Mouse (Mus musculus) kidney, embryonic 16.5 days (tissue): Measurements from ENCODE around the gene Snrpg. TPM values are rescaled to one million over a fixed set of nuclear protein-coding genes. Genes with fewer than 3 reads are reported as not detected.
"Not testable (repeated sequence)": the region's sequence is repeated elsewhere in the genome, so short reads cannot be mapped to it uniquely, and the experiment has no call there.

Experiments used
- ATAC-seq: fragments of 200-750 bp; cut with Nextera tagmentation; 2 replicates; pipeline ENCODE4 v1.8.0; 2017; ENCODE audit warnings: moderate TSS enrichment; ENCODE audit not compliant: low FRiP score, low TSS enrichment
- H3K27ac ChIP-seq: fragments of 300-500 bp; sonication (generic); 2 replicates; pipeline ENCODE4 v1.5.1; 2014; ENCODE audit warnings: low read length
- H3K27me3 ChIP-seq: fragments of 300-500 bp; sonication (generic); 2 replicates; pipeline ENCODE4 v1.6.1; 2014; ENCODE audit warnings: low read length, control low read depth, mixed read lengths; ENCODE audit not compliant: insufficient read depth
- H3K36me3 ChIP-seq: fragments of 300-500 bp; sonication (generic); 2 replicates; pipeline ENCODE4 v1.6.1; 2014; ENCODE audit warnings: low read length, control low read depth, mixed read lengths; ENCODE audit not compliant: insufficient read depth
- H3K4me1 ChIP-seq: fragments of 300-500 bp; sonication (generic); 2 replicates; pipeline ENCODE4 v1.6.1; 2014; ENCODE audit warnings: low read length, control low read depth, mixed read lengths; ENCODE audit not compliant: insufficient read depth
- H3K4me2 ChIP-seq: fragments of 300-500 bp; sonication (generic); replicated peaks from 2 replicates; pipeline ENCODE4 v1.6.1; 2014; ENCODE audit warnings: low read depth, low read length
- H3K4me3 ChIP-seq: fragments of 300-500 bp; sonication (generic); 2 replicates; pipeline ENCODE4 v1.5.1; 2014; ENCODE audit warnings: mild to moderate bottlenecking, low read length
- H3K9ac ChIP-seq: fragments of 300-500 bp; sonication (generic); replicated peaks from 2 replicates; pipeline ENCODE4 v1.6.1; 2014; ENCODE audit warnings: low read length
- H3K9me3 ChIP-seq: fragments of 300-500 bp; sonication (generic); 2 replicates; pipeline ENCODE4 v1.6.1; 2016; ENCODE audit warnings: low read length, control low read depth
- WGBS: fragments of 180-500 bp; shearing (Covaris S2); extraction: QIAGEN DNeasy Blood & Tissue Kit; methylation state at CpG from one replicate; pipeline ENCODE4 v1.1.7; 2014; 5-methylcytosine and 5-hydroxymethylcytosine counted together
- polyA plus RNA-seq: library from polyadenylated mRNA; unstranded; fragments of >200 nt; fragmentation: Nextera tagmentation; extraction: Ambion mirVana; gene quantifications from 2 replicates; pipeline ENCODE4 v1.2.1, GENCODE M21; 2015

Gene Snrpg
- polyA plus RNA-seq, 1 experiment from 2014 or later: 575 TPM

DNA sequence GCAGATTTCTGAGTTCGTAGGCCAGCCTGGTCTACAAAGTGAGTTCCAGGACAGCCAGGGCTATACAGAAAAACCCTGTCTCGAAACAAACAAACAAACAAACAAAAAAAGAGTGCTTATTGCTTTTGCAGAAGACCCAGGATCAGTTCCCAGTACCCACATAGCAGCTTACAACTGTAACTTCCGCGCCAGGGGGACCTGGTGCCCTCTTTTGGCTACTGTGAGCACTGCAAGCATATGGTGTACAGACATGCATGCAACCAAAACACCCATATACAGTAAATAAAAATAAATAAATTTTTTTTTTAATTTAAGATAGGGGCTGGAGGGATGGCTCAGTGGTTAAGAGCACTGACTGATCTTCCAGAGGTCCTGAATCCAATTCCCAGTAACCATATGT, 34.8 kb upstream of the Snrpg start:
- not testable (repeated sequence) for H3K27ac ChIP-seq, H3K4me2 ChIP-seq, H3K27me3 ChIP-seq, H3K9me3 ChIP-seq, H3K36me3 ChIP-seq, ATAC-seq, H3K4me1 ChIP-seq, H3K9ac ChIP-seq, H3K4me3 ChIP-seq
- WGBS: 88% methylated on average over 4 of the region's 4 CpGs

DNA sequence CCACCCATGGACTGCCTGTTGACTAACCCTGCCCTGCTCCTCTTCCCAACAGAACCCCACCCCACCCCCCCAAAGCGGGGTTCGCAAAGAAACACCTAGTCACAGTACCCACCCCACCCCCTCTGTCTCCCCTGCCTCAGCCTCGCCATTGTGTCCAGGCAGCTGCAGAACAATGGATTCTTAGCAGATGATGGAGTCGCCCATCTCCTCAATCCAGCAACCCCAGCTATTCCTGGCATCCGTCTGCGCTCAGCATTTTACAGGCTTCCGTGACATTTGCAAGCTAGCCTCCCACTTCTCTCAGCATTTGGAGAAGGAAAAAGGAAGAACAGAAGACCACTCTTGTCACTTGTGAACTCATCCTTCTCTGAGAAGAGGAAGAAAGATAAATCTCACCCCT, 27.4 kb upstream of the Snrpg start:
- Histone ChIP-seq H3K27me3 (no peaks in the 10 kb centered on the region), H3K9me3 (no peaks in the 10 kb centered on the region), H3K4me2 (peak overlapping the region; percentile 38), H3K4me3 (no peak overlapping the region), H3K36me3 (no peaks in the 10 kb centered on the region), H3K27ac (no peak overlapping the region), H3K9ac (no peak overlapping the region; the same call in 1 of the 2 replicates), H3K4me1 (peaks cover 6% of the 10 kb centered on the region)
- WGBS: 19% methylated on average over 7 of the region's 7 CpGs
- no peak for ATAC-seq

- 68% methylated on average over 2 of the region's 2 CpGs for whole genome bisulfite sequencing
- H3K4me1 ChIP-seq: peaks cover 6% of the 10 kb centered on the region
- no peaks in the 10 kb centered on the region for H3K9me3 ChIP-seq
- no peak overlapping the region for H3K4me2 ChIP-seq
- no peak overlapping the region for H3K9ac ChIP-seq
- no peaks in the 10 kb centered on the region for H3K36me3 ChIP-seq
- ATAC-seq: no peak
- no peaks in the 10 kb centered on the region for H3K27me3 ChIP-seq
- no peak overlapping the region for H3K4me3 ChIP-seq
- no peak overlapping the region for H3K27ac ChIP-seq
These were observed 25.0 kb upstream of the Snrpg start for GRCm38 (mm10) chr6:86346063-86346462.

DNA sequence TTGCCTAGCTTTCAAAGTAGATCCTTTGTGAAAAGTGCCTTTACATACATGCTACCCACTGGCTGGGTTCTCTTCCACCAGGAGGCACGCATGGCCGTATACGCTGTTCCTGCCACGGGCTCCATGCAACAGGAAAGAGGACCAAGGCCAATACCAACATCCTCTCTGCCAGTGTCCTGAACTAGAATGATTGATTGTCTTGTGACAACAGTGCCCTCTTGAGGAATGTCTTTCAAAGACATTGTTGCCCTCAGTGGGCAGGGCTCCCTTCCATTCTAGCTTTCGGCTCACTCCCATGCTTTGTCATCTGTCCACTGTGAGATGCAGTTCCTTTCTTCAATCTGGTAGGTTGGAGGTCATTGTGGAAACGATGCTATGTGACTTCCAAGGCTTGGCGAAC, 21.8 kb upstream of the Snrpg start:
- Histone ChIP-seq H3K27ac (no peak overlapping the region), H3K27me3 (no peaks in the 10 kb centered on the region), H3K9me3 (no peaks in the 10 kb centered on the region), H3K36me3 (no peaks in the 10 kb centered on the region), H3K9ac (no peak overlapping the region), H3K4me2 (no peak overlapping the region), H3K4me3 (no peak overlapping the region), H3K4me1 (peaks cover 2% of the 10 kb centered on the region; the same call in 1 of the 2 replicates)
- 60% methylated on average over 7 of the region's 7 CpGs for WGBS
- no peak for ATAC-seq

DNA sequence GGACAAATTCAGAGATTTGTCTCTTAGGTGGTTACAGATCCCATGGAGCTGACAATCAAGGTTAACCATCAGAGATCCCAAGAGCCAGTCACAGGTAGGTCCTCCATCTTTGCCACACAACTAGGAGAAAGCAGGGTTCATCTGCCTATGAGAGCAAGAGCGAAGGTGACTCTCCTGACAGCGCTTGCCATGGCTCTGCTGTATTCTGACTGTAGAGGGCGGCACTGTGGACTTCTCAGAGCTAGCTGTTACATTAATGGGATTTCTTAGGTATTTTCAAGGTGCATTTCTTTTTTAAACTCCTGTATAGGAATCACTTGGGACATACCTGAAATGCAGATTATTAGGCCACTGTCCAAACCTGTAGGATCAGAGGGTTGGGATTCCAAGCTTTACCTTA, 16.2 kb upstream of the Snrpg start:
- H3K4me2 ChIP-seq: no peak overlapping the region
- no peaks in the 10 kb centered on the region for H3K4me1 ChIP-seq
- no peaks in the 10 kb centered on the region for H3K27me3 ChIP-seq
- H3K9me3 ChIP-seq: no peaks in the 10 kb centered on the region
- no peak overlapping the region for H3K9ac ChIP-seq
- no peak for ATAC-seq
- H3K36me3 ChIP-seq: no peaks in the 10 kb centered on the region
- H3K4me3 ChIP-seq: no peak overlapping the region
- no peak overlapping the region for H3K27ac ChIP-seq
- WGBS: 77% methylated on average over 3 of the region's 3 CpGs

DNA sequence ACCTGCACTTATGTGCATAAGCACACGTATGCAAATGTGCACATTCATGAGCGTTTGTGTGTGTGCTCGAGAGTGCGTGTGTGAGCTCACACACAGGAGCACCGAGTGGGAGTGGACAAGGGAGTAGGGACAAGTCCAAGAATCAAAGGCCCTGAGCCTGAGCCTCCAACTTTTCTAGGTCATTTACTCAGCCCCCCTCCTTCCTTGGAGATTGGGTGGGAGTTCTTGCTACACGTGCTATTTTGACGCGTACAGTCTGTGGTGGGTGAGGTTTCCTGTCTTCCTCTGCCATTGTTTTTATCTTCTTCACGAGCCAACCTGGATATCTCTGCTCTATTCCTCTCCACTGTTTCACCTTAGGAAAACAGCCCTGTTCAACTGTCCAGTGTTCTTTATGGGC, 14.1 kb upstream of the Snrpg start:
- no peak for ATAC-seq
- Histone ChIP-seq H3K9me3 (no peaks in the 10 kb centered on the region), H3K4me3 (no peak overlapping the region), H3K27ac (no peak overlapping the region), H3K4me2 (no peak overlapping the region), H3K27me3 (no peaks in the 10 kb centered on the region), H3K36me3 (no peaks in the 10 kb centered on the region), H3K4me1 (no peaks in the 10 kb centered on the region), H3K9ac (no peak overlapping the region)
- 50% methylated on average over 9 of the region's 9 CpGs for WGBS

DNA sequence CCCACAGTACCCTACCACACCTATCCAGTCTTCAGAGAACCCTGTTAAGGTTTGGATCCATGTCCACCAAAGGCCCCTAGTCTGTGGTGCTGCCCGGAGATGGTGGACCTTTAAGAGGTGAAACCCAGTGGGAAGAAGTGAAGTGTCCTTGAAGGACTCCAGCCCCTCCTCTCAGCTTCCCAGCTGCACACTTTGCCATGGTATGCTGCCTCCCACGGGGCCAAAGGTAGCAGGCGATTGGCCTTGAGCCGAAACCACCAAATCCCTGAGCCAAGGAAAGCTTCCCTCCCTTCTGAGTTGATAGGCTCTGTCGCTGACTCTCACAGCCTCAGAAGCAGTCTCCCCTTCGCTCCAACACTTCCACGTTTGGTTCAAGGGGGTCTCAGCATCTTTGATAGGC, 10.4 kb upstream of the Snrpg start:
- H3K27ac ChIP-seq: no peak overlapping the region
- H3K4me2 ChIP-seq: no peak overlapping the region
- ATAC-seq: no peak
- no peak overlapping the region for H3K9ac ChIP-seq
- H3K4me3 ChIP-seq: no peak overlapping the region
- WGBS: 52% methylated on average over 7 of the region's 7 CpGs
- no peaks in the 10 kb centered on the region for H3K4me1 ChIP-seq
- H3K36me3 ChIP-seq: no peaks in the 10 kb centered on the region
- no peaks in the 10 kb centered on the region for H3K9me3 ChIP-seq
- H3K27me3 ChIP-seq: no peaks in the 10 kb centered on the region

DNA sequence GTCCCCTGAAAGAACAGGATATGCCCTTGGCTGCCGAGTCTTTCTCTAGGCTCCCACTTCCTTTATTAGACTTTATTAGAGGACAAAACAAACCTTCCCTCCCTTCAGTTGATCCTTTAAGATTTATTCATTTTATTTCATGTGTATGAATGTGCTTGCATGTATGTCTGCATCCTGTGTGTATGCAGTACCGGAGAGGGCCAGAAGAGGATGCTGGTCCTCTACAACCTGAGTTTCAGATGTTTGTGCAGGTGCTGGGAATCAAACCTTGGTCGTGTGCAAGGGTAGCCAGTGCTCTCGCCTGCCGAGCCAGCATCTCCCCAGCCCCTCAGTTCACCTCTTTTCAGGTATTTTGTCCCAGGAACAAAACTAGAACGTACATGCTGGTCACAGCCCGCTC, 9.7 kb upstream of the Snrpg start:
- Histone ChIP-seq H3K4me2 (no peak overlapping the region), H3K36me3 (no peaks in the 10 kb centered on the region), H3K4me1 (peaks cover 4% of the 10 kb centered on the region), H3K27ac (no peak overlapping the region), H3K9ac (no peak overlapping the region), H3K9me3 (no peaks in the 10 kb centered on the region), H3K4me3 (no peak overlapping the region), H3K27me3 (no peaks in the 10 kb centered on the region)
- ATAC-seq: no peak
- 88% methylated on average over 7 of the region's 7 CpGs for WGBS

DNA sequence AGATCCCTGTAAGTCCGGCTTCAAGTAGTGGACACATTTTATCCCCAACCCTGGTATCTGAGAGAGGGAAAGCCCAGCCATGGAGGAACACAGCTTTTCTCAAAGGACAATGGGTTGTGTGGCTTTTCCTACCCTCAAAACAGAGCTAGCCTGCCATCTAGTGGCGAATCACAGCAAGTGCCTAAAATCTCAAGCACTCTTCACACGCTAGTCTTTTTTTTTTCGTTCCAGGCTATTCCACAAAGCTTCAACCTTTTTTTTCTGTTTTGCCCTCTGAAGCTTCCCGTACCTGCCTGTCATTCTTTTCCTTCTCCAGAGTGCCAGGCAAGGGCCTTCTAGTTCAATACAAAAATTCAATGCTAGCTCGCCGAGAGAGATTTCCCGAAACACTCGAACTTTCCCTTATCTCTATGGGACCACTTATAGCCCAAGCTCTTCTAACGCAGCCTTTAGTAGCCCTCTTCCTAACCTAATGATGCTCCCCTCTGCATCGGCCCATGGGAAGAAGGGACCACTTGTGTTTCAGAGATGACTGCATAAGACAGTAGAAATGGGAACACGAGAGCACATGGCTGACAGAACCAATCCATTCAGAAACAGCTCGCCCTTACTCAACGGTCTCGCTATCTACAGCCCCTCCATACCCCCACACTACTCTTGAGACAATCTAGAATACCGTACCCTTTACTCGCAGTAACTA, 6.5 kb upstream of the Snrpg start:
- H3K36me3 ChIP-seq: peaks cover 12% of the 10 kb centered on the region; the same call in 1 of the 2 replicates
- H3K4me3 ChIP-seq: peak overlapping the region; percentile 73
- H3K27me3 ChIP-seq: no peaks in the 10 kb centered on the region
- ATAC-seq: peak; percentile 60
- peak overlapping the region; percentile 95 for H3K4me2 ChIP-seq
- peak overlapping the region; percentile 73 for H3K9ac ChIP-seq
- peaks cover 8% of the 10 kb centered on the region for H3K4me1 ChIP-seq
- H3K27ac ChIP-seq: no peak overlapping the region
- WGBS: 1% methylated on average over 17 of the region's 17 CpGs
- no peaks in the 10 kb centered on the region for H3K9me3 ChIP-seq

- H3K4me2 ChIP-seq: peak within 1 kb of the TSS; percentile 95
- no peaks in the 10 kb centered on the region for H3K9me3 ChIP-seq
- ATAC-seq: peak; percentile 97
- peak within 1 kb of the TSS; percentile 88 for H3K9ac ChIP-seq
- no peaks in the 10 kb centered on the region for H3K27me3 ChIP-seq
- H3K4me1 ChIP-seq: peaks cover 11% of the 10 kb centered on the region
- H3K27ac ChIP-seq: peak within 1 kb of the TSS; percentile 73
- peak within 1 kb of the TSS; percentile 73 for H3K4me3 ChIP-seq
- peaks cover 12% of the 10 kb centered on the region; the same call in 1 of the 2 replicates for H3K36me3 ChIP-seq
- under 1% methylated on average over 66 of the region's 76 CpGs for WGBS
These were observed 5.6 kb upstream of the Snrpg start, which contains the start of gene Fam136a for GRCm38 (mm10) chr6:86365371-86366124. Gene Fam136a, plus strand, starts transcription at chr6:86365646.
